Mouse (Mus musculus) lung, adult 2 months (tissue): ENCODE measurements around the gene Klhl2.

Experiments used
- CTCF ChIP-seq: fragments of 200-500 bp; IDR thresholded peaks from 2 replicates; pipeline ENCODE4 v1.5.1; 2011; ENCODE audit warnings: mild to moderate bottlenecking, low read length, control low read depth; ENCODE audit not compliant: insufficient read depth
- POLR2A ChIP-seq: fragments of 200-500 bp; IDR thresholded peaks from 2 replicates; pipeline ENCODE4 v1.6.1; 2011; ENCODE audit warnings: low read depth, mild to moderate bottlenecking, control low read depth, low read length, borderline replicate concordance; ENCODE audit errors: extremely low read depth

DNA sequence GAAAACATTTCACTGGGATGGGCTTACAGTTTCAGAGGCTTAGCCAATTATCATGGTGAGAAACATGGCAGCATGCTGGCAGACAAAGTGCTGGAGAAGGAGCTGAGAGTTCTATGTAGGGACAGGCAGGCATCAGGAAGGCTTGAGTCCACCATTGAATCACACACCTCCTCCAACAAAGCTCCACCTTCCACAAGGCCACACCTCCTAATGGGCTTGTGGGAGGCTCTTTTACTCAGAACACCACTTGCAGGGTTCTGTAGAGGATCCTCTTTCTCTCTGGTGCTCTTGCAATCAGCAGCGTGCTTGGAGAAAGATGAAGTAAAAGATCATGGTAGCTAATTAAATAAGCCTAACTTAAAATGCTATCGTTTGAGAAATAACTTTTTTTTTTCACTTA lies 63.0 kb downstream of the Klhl2 start:
- TF ChIP-seq POLR2A (no peak), CTCF (no peak)
